Comparison of ENCODE assay signal across 10 mouse cellular contexts in genomic region chr17:48300199-48300598, GRCm38 (mm10). TPM values are rescaled to one million over a fixed set of nuclear protein-coding genes. Genes with fewer than 3 reads are reported as not detected.
A peak's percentile ranks its signal among the peaks of the same experiment; 100 is the strongest.
DNase-seq lines count a peak whose midpoint lies in the region; TF ChIP-seq lines count a peak whose summit lies in the region.
"Had no signal": no experiment of that assay in that cellular context is flagged by ENCODE, and none has a peak within 500 bp of the region (broad histone marks: within the 10 kb centered on the region; RNA-seq: fewer than 3 reads in every experiment).

No protein-coding gene starts in this region.

- H3K36me3 ChIP-seq in liver, adult 2 months (ENCODE audit: control insufficient read depth, insufficient read depth, low read length), result no peaks in the 10 kb centered on the region

- H3K27ac ChIP-seq in bone marrow, adult 2 months (ENCODE audit: control insufficient read depth, insufficient read depth, low read depth, low read length, poor library complexity), result peak overlapping the region; percentile 96
- H3K27ac ChIP-seq in liver, adult 2 months (replicated peaks; ENCODE audit: insufficient read depth, low read depth, low read length), result no peak overlapping the region

- WGBS in bone marrow, adult 2 months, result 1% methylated on average over 7 of the region's 7 CpGs
- WGBS in liver, adult 2 months, result 63% methylated on average over 7 of the region's 7 CpGs

- H3K9ac ChIP-seq in liver, adult 2 months (ENCODE audit: low read depth, low read length), result no peak overlapping the region

- DNase-seq in CD4-positive, CD25-positive, alpha-beta regulatory T cell, adult 2 months (ENCODE audit: low read depth, low spot score), result peak; percentile 68
- DNase-seq in liver, adult 2 months (ENCODE audit: extremely low read depth, low read depth, low spot score), result no peak
- DNase-seq in skeletal muscle tissue, adult 2 months (ENCODE audit: low read depth, low spot score), result peak; percentile 7
- no peak for DNase-seq in urinary bladder, postnatal 36 days (ENCODE audit: low spot score in 2 of 2)
- no peak for DNase-seq in urinary bladder, adult 18-20 months (ENCODE audit: low spot score in 2 of 2)
- DNase-seq in right cerebral cortex, postnatal 25 days, result no peak
- DNase-seq in layer of hippocampus, postnatal 10 days (ENCODE audit: low spot score in 2 of 2), result no peak
- DNase-seq: adrenal gland, adult 8-10 months had no signal

- H3K4me1 ChIP-seq in bone marrow, adult 2 months (ENCODE audit: control insufficient read depth, insufficient read depth, low read length), result peaks cover 3% of the 10 kb centered on the region; the same call in 1 of the 2 replicates
- H3K4me1 ChIP-seq in liver, adult 2 months (ENCODE audit: control insufficient read depth, insufficient read depth, low read length), result no peaks in the 10 kb centered on the region

- peak; percentile 83 for TF ChIP-seq POLR2A in bone marrow, adult 2 months (IDR thresholded peaks at IDR 0.05; ENCODE audit: borderline replicate concordance, control insufficient read depth, low read depth, low read length)
- no peak for TF ChIP-seq POLR2A in liver, adult 2 months (IDR thresholded peaks at IDR 0.05; ENCODE audit: extremely low read depth, insufficient read depth, low read length)

- no peaks in the 10 kb centered on the region for H3K79me2 ChIP-seq in liver, adult 2 months (ENCODE audit: control insufficient read depth, insufficient read depth, low read length)

- peak overlapping the region; percentile 96 for H3K4me3 ChIP-seq in bone marrow, adult 2 months (replicated peaks; ENCODE audit: control insufficient read depth, low read depth, low read length)
- peak overlapping the region; percentile 15; the same call in 1 of the 2 replicates for H3K4me3 ChIP-seq in liver, adult 2 months (ENCODE audit: insufficient read depth, low read depth, low read length)

- TF ChIP-seq CTCF in bone marrow, adult 2 months (IDR thresholded peaks at IDR 0.05; ENCODE audit: control insufficient read depth, insufficient read depth, low read length), result peak; percentile 28; the same call in 1 of the 2 replicates
- TF ChIP-seq CTCF in liver, adult 2 months (IDR thresholded peaks at IDR 0.05; ENCODE audit: low read depth, low read length), result no peak

- no peaks in the 10 kb centered on the region for H3K27me3 ChIP-seq in liver, adult 2 months (ENCODE audit: control insufficient read depth, insufficient read depth, low read length)

RNA-seq across cellular contexts. Expression of gene Treml2, which starts 0.9 kb away (rescaled TPM):
- polyA plus RNA-seq in bone marrow, adult 2 months (2011; ENCODE audit: insufficient read depth, insufficient read length, low replicate concordance, missing spikeins), result 56.4 and 152 TPM in 2 replicates
- total RNA-seq in liver, adult 2 months (2014; rRNA removed), result 0.09 and 0.20 TPM in 2 replicates
- polyA plus RNA-seq in liver, adult 2 months (2012; rRNA removed), result 0.26 and 0.34 TPM in 2 replicates
- total RNA-seq in layer of hippocampus, postnatal 10 days (2021), result under 1 TPM; 0.13 to 0.37 TPM

RNA-seq across cellular contexts. Expression of gene B430306N03Rik, which starts 15.7 kb away (rescaled TPM):
- polyA plus RNA-seq in bone marrow, adult 2 months (2011; ENCODE audit: insufficient read depth, insufficient read length, low replicate concordance, missing spikeins), result 14.0 and 32.4 TPM in 2 replicates
- total RNA-seq in liver, adult 2 months (2014; rRNA removed), result 0.83 and 1.0 TPM in 2 replicates
- 0.90 and 1.9 TPM in 2 replicates for polyA plus RNA-seq in liver, adult 2 months (2012; rRNA removed)
- not detected for total RNA-seq in layer of hippocampus, postnatal 10 days (2021)

RNA-seq across cellular contexts. Expression of gene Treml4, which starts 36.1 kb away (rescaled TPM):
- polyA plus RNA-seq in bone marrow, adult 2 months (2011; ENCODE audit: insufficient read depth, insufficient read length, low replicate concordance, missing spikeins), result 5.4 and 21.2 TPM in 2 replicates
- 4.2 and 4.4 TPM in 2 replicates for total RNA-seq in liver, adult 2 months (2014; rRNA removed)
- 2.8 and 4.6 TPM in 2 replicates for polyA plus RNA-seq in liver, adult 2 months (2012; rRNA removed)
- not detected for total RNA-seq in layer of hippocampus, postnatal 10 days (2021)

RNA-seq across cellular contexts. Expression of gene Trem2, which starts 46.0 kb away (rescaled TPM):
- 4.0 and 6.2 TPM in 2 replicates for polyA plus RNA-seq in bone marrow, adult 2 months (2011; ENCODE audit: insufficient read depth, insufficient read length, low replicate concordance, missing spikeins)
- 0.74 and 2.2 TPM in 2 replicates for total RNA-seq in liver, adult 2 months (2014; rRNA removed)
- 0.15 and 0.34 TPM in 2 replicates for polyA plus RNA-seq in liver, adult 2 months (2012; rRNA removed)
- 1 to 10 TPM; 6.7 to 8.1 TPM for total RNA-seq in layer of hippocampus, postnatal 10 days (2021)

RNA-seq across cellular contexts. Expression of gene Trem3, which starts 52.6 kb away (rescaled TPM):
- 18.5 and 53.5 TPM in 2 replicates for polyA plus RNA-seq in bone marrow, adult 2 months (2011; ENCODE audit: insufficient read depth, insufficient read length, low replicate concordance, missing spikeins)
- 0.34 TPM in 1 of 2 replicates, not detected in the other for total RNA-seq in liver, adult 2 months (2014; rRNA removed)
- 0.09 and 0.21 TPM in 2 replicates for polyA plus RNA-seq in liver, adult 2 months (2012; rRNA removed)
- total RNA-seq in layer of hippocampus, postnatal 10 days (2021), result not detected
- polyA plus RNA-seq: limb, embryonic 11.5 days had no signal

Comparison
In these comparisons a context has a peak if more than half of its experiments do, and no peak if none do; other contexts are left out.
1. DNase-seq: peak in CD4-positive, CD25-positive, alpha-beta regulatory T cell, adult 2 months (single experiment) and skeletal muscle tissue, adult 2 months (single experiment); none in liver, adult 2 months (single experiment), urinary bladder, postnatal 36 days (0 of 2), urinary bladder, adult 18-20 months (0 of 2), right cerebral cortex, postnatal 25 days (single experiment) and layer of hippocampus, postnatal 10 days (0 of 2).